Mouse (Mus musculus): ENCODE data around the gene Mid2. TPM values are rescaled to one million over a fixed set of nuclear protein-coding genes. Genes with fewer than 3 reads are reported as not detected.

Mid2 gene
- 7.2 and 8.8 TPM in 2 replicates for polyA plus RNA-seq (2015; fragmentation: Nextera tagmentation; extraction: Ambion mirVana)

GRCm38 (mm10) chrX:140664479-140665241, at the start of gene Mid2:
Mid2 (plus strand) TSS chrX:140664599.
- peaks cover 3% of the 10 kb centered on the region for H3K4me1 ChIP-seq (ENCODE audit: control insufficient read depth, insufficient read depth, low read length)
- peak within 1 kb of the TSS; percentile 62 for H3K4me2 ChIP-seq (ENCODE audit: low read depth, low read length)
- H3K27me3 ChIP-seq (ENCODE audit: control insufficient read depth, insufficient read depth, low read length), result peaks cover 2% of the 10 kb centered on the region; the same call in 1 of the 2 replicates
- H3K9me3 ChIP-seq (replicated peaks; ENCODE audit: control insufficient read depth, low read length), result no peaks in the 10 kb centered on the region
- peak within 1 kb of the TSS; percentile 71 for H3K4me3 ChIP-seq (ENCODE audit: low read length)
- H3K9ac ChIP-seq (ENCODE audit: low read length), result peak within 1 kb of the TSS; percentile 79
- ATAC-seq (replicated peaks; ENCODE audit: extremely low read depth, insufficient read depth, low FRiP score), result peak; percentile 68
- H3K27ac ChIP-seq (ENCODE audit: low read length), result peak within 1 kb of the TSS; percentile 88
- 11% methylated on average over 61 of the region's 68 CpGs for WGBS
- no peaks in the 10 kb centered on the region for H3K36me3 ChIP-seq (ENCODE audit: control insufficient read depth, insufficient read depth)

- Histone ChIP-seq H3K36me3 (ENCODE audit: control insufficient read depth, insufficient read depth) (no peaks in the 10 kb centered on the region), H3K4me1 (ENCODE audit: control insufficient read depth, insufficient read depth, low read length) (peaks cover 2% of the 10 kb centered on the region; the same call in 1 of the 2 replicates), H3K9me3 (replicated peaks; ENCODE audit: control insufficient read depth, low read length) (no peaks in the 10 kb centered on the region), H3K27me3 (ENCODE audit: control insufficient read depth, insufficient read depth, low read length) (no peaks in the 10 kb centered on the region), H3K9ac (ENCODE audit: low read length) (no peak overlapping the region), H3K4me3 (ENCODE audit: low read length) (no peak overlapping the region), H3K4me2 (ENCODE audit: low read depth, low read length) (peak overlapping the region; percentile 23; the same call in 1 of the 2 replicates), H3K27ac (ENCODE audit: low read length) (no peak overlapping the region)
- no peak for ATAC-seq (replicated peaks; ENCODE audit: extremely low read depth, insufficient read depth, low FRiP score)
- 53% methylated on average over 12 of the region's 12 CpGs for WGBS
These were observed 39.4 kb upstream of the Mid2 start for GRCm38 (mm10) chrX:140624875-140625594.

GRCm38 (mm10) chrX:140638028-140638427, 26.4 kb upstream of the Mid2 start:
- H3K4me2 ChIP-seq (ENCODE audit: low read depth, low read length), result no peak overlapping the region
- H3K9me3 ChIP-seq (replicated peaks; ENCODE audit: control insufficient read depth, low read length), result no peaks in the 10 kb centered on the region
- no peaks in the 10 kb centered on the region for H3K36me3 ChIP-seq (ENCODE audit: control insufficient read depth, insufficient read depth)
- no peaks in the 10 kb centered on the region; the same call in 1 of the 2 replicates for H3K27me3 ChIP-seq (ENCODE audit: control insufficient read depth, insufficient read depth, low read length)
- 58% methylated on average over 5 of the region's 5 CpGs for WGBS
- H3K4me1 ChIP-seq (ENCODE audit: control insufficient read depth, insufficient read depth, low read length), result no peaks in the 10 kb centered on the region
- H3K9ac ChIP-seq (ENCODE audit: low read length), result no peak overlapping the region
- no peak overlapping the region for H3K4me3 ChIP-seq (ENCODE audit: low read length)
- no peak overlapping the region for H3K27ac ChIP-seq (ENCODE audit: low read length)
- ATAC-seq (replicated peaks; ENCODE audit: extremely low read depth, insufficient read depth, low FRiP score), result no peak

- Histone ChIP-seq H3K9me3 (replicated peaks; ENCODE audit: control insufficient read depth, low read length) (no peaks in the 10 kb centered on the region), H3K27me3 (ENCODE audit: control insufficient read depth, insufficient read depth, low read length) (no peaks in the 10 kb centered on the region; the same call in 1 of the 2 replicates), H3K27ac (ENCODE audit: low read length) (no peak overlapping the region), H3K36me3 (ENCODE audit: control insufficient read depth, insufficient read depth) (no peaks in the 10 kb centered on the region), H3K9ac (ENCODE audit: low read length) (no peak overlapping the region), H3K4me2 (ENCODE audit: low read depth, low read length) (no peak overlapping the region), H3K4me3 (ENCODE audit: low read length) (no peak overlapping the region), H3K4me1 (ENCODE audit: control insufficient read depth, insufficient read depth, low read length) (no peaks in the 10 kb centered on the region)
- no peak for ATAC-seq (replicated peaks; ENCODE audit: extremely low read depth, insufficient read depth, low FRiP score)
- WGBS, result 59% methylated on average over 2 of the region's 2 CpGs
These were observed 24.8 kb upstream of the Mid2 start for GRCm38 (mm10) chrX:140639592-140639991.

GRCm38 (mm10) chrX:140660731-140661130, 3.7 kb upstream of the Mid2 start:
- WGBS, result 29% methylated on average over 1 of the region's 1 CpGs
- no peaks in the 10 kb centered on the region for H3K36me3 ChIP-seq (ENCODE audit: control insufficient read depth, insufficient read depth)
- ATAC-seq (replicated peaks; ENCODE audit: extremely low read depth, insufficient read depth, low FRiP score), result no peak

GRCm38 (mm10) chrX:140663516-140663915, 883 bp upstream of the Mid2 start:
- WGBS, result 79% methylated on average over 2 of the region's 2 CpGs
- Histone ChIP-seq H3K9ac (ENCODE audit: low read length) (no peak overlapping the region), H3K4me2 (ENCODE audit: low read depth, low read length) (no peak overlapping the region), H3K27me3 (ENCODE audit: control insufficient read depth, insufficient read depth, low read length) (peaks cover 2% of the 10 kb centered on the region; the same call in 1 of the 2 replicates), H3K27ac (ENCODE audit: low read length) (no peak overlapping the region), H3K36me3 (ENCODE audit: control insufficient read depth, insufficient read depth) (no peaks in the 10 kb centered on the region), H3K4me1 (ENCODE audit: control insufficient read depth, insufficient read depth, low read length) (peaks cover 3% of the 10 kb centered on the region; the same call in 1 of the 2 replicates), H3K4me3 (ENCODE audit: low read length) (no peak overlapping the region), H3K9me3 (replicated peaks; ENCODE audit: control insufficient read depth, low read length) (no peaks in the 10 kb centered on the region)
- no peak for ATAC-seq (replicated peaks; ENCODE audit: extremely low read depth, insufficient read depth, low FRiP score)

More at GRCm38 (mm10) chrX:140660731-140661130, 3.7 kb upstream of the Mid2 start:
- H3K9me3 ChIP-seq (replicated peaks; ENCODE audit: control insufficient read depth, low read length), result no peaks in the 10 kb centered on the region
- H3K4me3 ChIP-seq (ENCODE audit: low read length), result no peak overlapping the region
- no peak overlapping the region for H3K4me2 ChIP-seq (ENCODE audit: low read depth, low read length)
- no peak overlapping the region for H3K27ac ChIP-seq (ENCODE audit: low read length)
- no peak overlapping the region for H3K9ac ChIP-seq (ENCODE audit: low read length)
- H3K4me1 ChIP-seq (ENCODE audit: control insufficient read depth, insufficient read depth, low read length), result no peaks in the 10 kb centered on the region
- H3K27me3 ChIP-seq (ENCODE audit: control insufficient read depth, insufficient read depth, low read length), result peaks cover under 1% of the 10 kb centered on the region; the same call in 1 of the 2 replicates

- ATAC-seq (replicated peaks; ENCODE audit: extremely low read depth, insufficient read depth, low FRiP score), result peak; percentile 38
- Histone ChIP-seq H3K4me2 (ENCODE audit: low read depth, low read length) (peak overlapping the region; percentile 62), H3K9ac (ENCODE audit: low read length) (peak overlapping the region; percentile 79), H3K27me3 (ENCODE audit: control insufficient read depth, insufficient read depth, low read length) (peaks cover 2% of the 10 kb centered on the region; the same call in 1 of the 2 replicates), H3K9me3 (replicated peaks; ENCODE audit: control insufficient read depth, low read length) (no peaks in the 10 kb centered on the region), H3K4me1 (ENCODE audit: control insufficient read depth, insufficient read depth, low read length) (peaks cover 3% of the 10 kb centered on the region), H3K4me3 (ENCODE audit: low read length) (peak overlapping the region; percentile 71), H3K36me3 (ENCODE audit: control insufficient read depth, insufficient read depth) (no peaks in the 10 kb centered on the region), H3K27ac (ENCODE audit: low read length) (peak overlapping the region; percentile 88)
- 10% methylated on average over 41 of the region's 47 CpGs for WGBS
These were observed 927 bp downstream of the Mid2 start for GRCm38 (mm10) chrX:140665242-140665810.

- Histone ChIP-seq H3K4me2 (ENCODE audit: low read depth, low read length) (peak overlapping the region; percentile 38; the same call in 1 of the 2 replicates), H3K9me3 (replicated peaks; ENCODE audit: control insufficient read depth, low read length) (no peaks in the 10 kb centered on the region), H3K27me3 (ENCODE audit: control insufficient read depth, insufficient read depth, low read length) (0 out of 2 replicates have a peak, but pooled peaks cover 4% of the 10 kb centered on the region), H3K27ac (ENCODE audit: low read length) (peak overlapping the region; percentile 65; the same call in 1 of the 2 replicates), H3K9ac (ENCODE audit: low read length) (no peak overlapping the region), H3K4me1 (ENCODE audit: control insufficient read depth, insufficient read depth, low read length) (no peaks in the 10 kb centered on the region), H3K4me3 (ENCODE audit: low read length) (no peak overlapping the region), H3K36me3 (ENCODE audit: control insufficient read depth, insufficient read depth) (no peaks in the 10 kb centered on the region)
- WGBS, result 40% methylated on average over 5 of the region's 5 CpGs
- peak; percentile 55 for ATAC-seq (replicated peaks; ENCODE audit: extremely low read depth, insufficient read depth, low FRiP score)
These were observed 11.0 kb downstream of the Mid2 start for GRCm38 (mm10) chrX:140675444-140675843.
